Mouse (Mus musculus): ENCODE measurements around the gene Gng10. TPM values are rescaled to one million over a fixed set of nuclear protein-coding genes. Genes with fewer than 3 reads are reported as not detected.

The Gng10 gene
- polyA plus RNA-seq, 1 experiment from 2014 or later, result 47.5 TPM

DNA sequence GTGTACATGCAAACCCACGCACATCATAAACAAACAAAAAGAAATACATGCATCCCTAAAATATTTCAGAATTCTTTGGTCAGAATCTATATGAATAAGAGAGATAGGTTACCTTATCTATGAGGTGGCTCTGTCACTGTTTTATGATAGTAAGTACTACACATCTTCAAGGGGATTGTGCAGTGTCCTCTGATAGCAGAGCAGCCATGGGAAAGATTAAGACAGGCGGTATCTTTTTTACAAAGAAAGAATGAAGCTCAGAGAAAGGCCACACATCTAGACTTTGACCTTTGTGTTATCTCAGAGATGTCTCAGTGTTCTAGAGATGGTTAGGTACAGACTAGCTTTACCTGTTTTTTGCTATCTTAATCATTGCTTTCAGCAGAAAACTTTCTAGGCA is 18.0 kb upstream of the Gng10 start:
- Histone ChIP-seq H3K4me2 (ENCODE audit: low read length) (no peak overlapping the region), H3K27me3 (ENCODE audit: control insufficient read depth, insufficient read depth, low read length) (no peaks in the 10 kb centered on the region), H3K36me3 (ENCODE audit: control insufficient read depth, insufficient read depth, low read length) (peaks cover 38% of the 10 kb centered on the region), H3K4me3 (ENCODE audit: control insufficient read depth in 1 of 2, insufficient read depth in 1 of 2, low read depth in 1 of 2, low read length in 2 of 2) (no peak overlapping the region), H3K9ac (ENCODE audit: low read length) (no peak overlapping the region), H3K4me1 (ENCODE audit: control insufficient read depth in 2 of 2, insufficient read depth in 2 of 2, low read length in 2 of 2) (peaks cover 0 to 3% of the 10 kb centered on the region in 2 experiments; a peak in 1 of 4 replicates), H3K9me3 (ENCODE audit: control insufficient read depth, low read length) (no peaks in the 10 kb centered on the region), H3K27ac (replicated peaks in 1 of 2; ENCODE audit: control insufficient read depth in 1 of 2, insufficient read depth in 1 of 2, low read depth in 2 of 2, low read length in 2 of 2) (no peak overlapping the region)
- 76% methylated on average over 2 of the region's 2 CpGs for WGBS
- ATAC-seq (ENCODE audit: insufficient number of reproducible peaks, insufficient read depth, low FRiP score, low read depth), result no peak

DNA sequence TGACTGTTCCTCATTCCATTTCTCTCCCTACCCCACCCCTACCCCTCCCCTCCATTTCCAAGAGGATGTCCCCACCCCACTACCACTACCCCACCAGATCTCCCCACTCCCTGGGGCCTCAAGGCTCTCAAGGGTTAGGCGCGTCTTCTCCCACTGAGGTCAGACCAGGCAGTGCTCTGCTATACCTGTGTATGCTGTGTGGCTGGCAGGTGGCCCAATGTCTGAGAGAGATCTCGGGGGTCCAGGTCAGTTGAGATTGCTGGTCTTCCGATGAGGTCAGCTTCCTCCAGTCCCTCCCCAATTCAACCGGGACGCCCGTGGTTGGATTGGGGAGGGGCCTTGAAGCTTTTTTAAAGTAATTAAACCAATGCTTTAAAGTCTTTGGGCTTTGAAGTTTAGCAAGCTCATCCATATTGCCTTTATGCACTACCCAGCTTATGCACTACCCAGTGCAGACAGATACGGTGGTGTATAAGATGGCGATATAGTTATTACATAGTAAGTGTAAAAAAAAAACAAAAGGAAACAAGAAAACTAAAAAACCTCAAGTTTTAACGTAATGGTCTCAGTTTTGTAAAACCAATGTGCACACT is 467 bp upstream of the Gng10 start:
- ATAC-seq (ENCODE audit: insufficient number of reproducible peaks, insufficient read depth, low FRiP score, low read depth), result peak; percentile 47; the same call in 1 of the 2 replicates
- H3K27ac ChIP-seq (replicated peaks in 1 of 2; ENCODE audit: control insufficient read depth in 1 of 2, insufficient read depth in 1 of 2, low read depth in 2 of 2, low read length in 2 of 2), result no peak overlapping the region
- peak overlapping the region; percentile 72 for H3K4me2 ChIP-seq (ENCODE audit: low read length)
- peaks cover 3% of the 10 kb centered on the region; the same call in 1 of the 2 replicates for H3K9me3 ChIP-seq (ENCODE audit: control insufficient read depth, low read length)
- peaks cover 4 to 5% of the 10 kb centered on the region in 2 experiments; a peak in 1 of 4 replicates for H3K4me1 ChIP-seq (ENCODE audit: control insufficient read depth in 2 of 2, insufficient read depth in 2 of 2, low read length in 2 of 2)
- WGBS, result 77% methylated on average over 10 of the region's 10 CpGs
- H3K4me3 ChIP-seq (ENCODE audit: control insufficient read depth in 1 of 2, insufficient read depth in 1 of 2, low read depth in 1 of 2, low read length in 2 of 2), result peak overlapping the region; percentile 60 to 77
- no peaks in the 10 kb centered on the region for H3K27me3 ChIP-seq (ENCODE audit: control insufficient read depth, insufficient read depth, low read length)
- H3K9ac ChIP-seq (ENCODE audit: low read length), result peak overlapping the region; percentile 76
- 0 out of 2 replicates have a peak, but pooled peaks cover 5% of the 10 kb centered on the region for H3K36me3 ChIP-seq (ENCODE audit: control insufficient read depth, insufficient read depth, low read length)

DNA sequence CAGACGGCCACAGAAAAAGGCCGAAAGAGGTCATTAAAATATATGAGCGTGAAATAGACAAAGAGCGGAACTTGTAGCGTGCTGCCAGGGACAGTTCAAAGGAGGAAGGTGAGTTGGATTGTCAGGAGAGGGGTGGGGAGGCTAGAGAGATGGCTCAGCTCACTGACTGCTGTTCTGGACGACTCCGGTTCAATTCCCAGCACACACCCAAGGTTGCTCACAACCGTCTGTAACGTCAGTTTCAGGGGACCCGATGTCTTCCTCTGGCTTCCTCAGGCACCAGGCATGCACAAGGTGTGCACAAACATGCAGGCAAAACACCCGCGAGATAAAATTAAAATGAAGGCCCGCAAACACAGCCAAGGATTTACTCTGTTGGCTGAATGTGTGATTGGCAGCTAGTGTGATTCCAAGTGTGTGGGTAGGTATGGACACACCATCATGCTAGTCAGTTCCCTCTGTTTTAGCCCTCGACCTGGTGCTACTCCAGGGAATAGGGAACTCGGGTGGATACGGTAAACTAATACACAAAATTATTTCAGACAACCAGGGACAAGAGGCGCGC is 980 bp downstream of the Gng10 start:
- H3K27ac ChIP-seq (replicated peaks in 1 of 2; ENCODE audit: control insufficient read depth in 1 of 2, insufficient read depth in 1 of 2, low read depth in 2 of 2, low read length in 2 of 2), result no peak overlapping the region
- WGBS, result 67% methylated on average over 18 of the region's 18 CpGs
- peak overlapping the region; percentile 60 to 77 for H3K4me3 ChIP-seq (ENCODE audit: control insufficient read depth in 1 of 2, insufficient read depth in 1 of 2, low read depth in 1 of 2, low read length in 2 of 2)
- H3K4me1 ChIP-seq (ENCODE audit: control insufficient read depth in 2 of 2, insufficient read depth in 2 of 2, low read length in 2 of 2), result peaks cover 4 to 5% of the 10 kb centered on the region in 2 experiments; a peak in 1 of 4 replicates
- peak overlapping the region; percentile 72 for H3K4me2 ChIP-seq (ENCODE audit: low read length)
- H3K36me3 ChIP-seq (ENCODE audit: control insufficient read depth, insufficient read depth, low read length), result peaks cover 9% of the 10 kb centered on the region; the same call in 1 of the 2 replicates
- no peaks in the 10 kb centered on the region for H3K27me3 ChIP-seq (ENCODE audit: control insufficient read depth, insufficient read depth, low read length)
- ATAC-seq (ENCODE audit: insufficient number of reproducible peaks, insufficient read depth, low FRiP score, low read depth), result no peak
- H3K9ac ChIP-seq (ENCODE audit: low read length), result peak overlapping the region; percentile 76; the same call in 1 of the 2 replicates
- peaks cover 3% of the 10 kb centered on the region; the same call in 1 of the 2 replicates for H3K9me3 ChIP-seq (ENCODE audit: control insufficient read depth, low read length)

DNA sequence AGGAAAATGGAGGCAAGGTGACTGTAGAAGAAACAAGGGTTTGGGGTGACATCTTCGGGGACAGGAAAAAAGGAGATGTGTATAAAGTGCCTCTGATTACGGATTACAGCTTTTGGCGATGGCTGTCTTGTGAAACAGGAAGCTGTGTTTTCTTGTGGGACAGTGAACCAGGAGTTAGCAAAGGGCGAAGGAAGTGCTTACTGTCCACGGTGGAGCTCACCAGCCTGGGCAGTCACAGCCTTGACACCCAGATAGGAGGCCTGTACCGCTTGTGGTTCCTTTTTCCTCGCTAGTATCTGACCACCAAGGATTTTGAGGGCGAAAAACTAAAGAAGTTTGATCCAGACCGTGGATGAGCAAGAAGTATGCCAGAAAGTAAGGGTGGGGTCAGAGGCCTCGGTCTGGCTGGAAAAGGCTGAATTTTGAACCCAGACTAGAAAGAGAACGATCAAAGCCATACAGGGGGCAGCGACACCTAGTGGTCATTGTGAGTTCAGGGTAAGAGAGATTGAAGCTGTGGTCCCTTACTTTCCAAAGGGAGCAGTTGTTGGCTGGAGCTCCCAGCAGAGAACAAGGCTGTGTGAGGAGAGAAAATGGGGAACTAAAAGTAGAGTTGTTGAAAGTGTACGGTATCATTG is 1.7 kb downstream of the Gng10 start:
- H3K4me3 ChIP-seq (ENCODE audit: control insufficient read depth in 1 of 2, insufficient read depth in 1 of 2, low read depth in 1 of 2, low read length in 2 of 2), result no peak overlapping the region
- H3K27me3 ChIP-seq (ENCODE audit: control insufficient read depth, insufficient read depth, low read length), result no peaks in the 10 kb centered on the region
- no peak for ATAC-seq (ENCODE audit: insufficient number of reproducible peaks, insufficient read depth, low FRiP score, low read depth)
- peaks cover 4 to 5% of the 10 kb centered on the region in 2 experiments; a peak in 1 of 4 replicates for H3K4me1 ChIP-seq (ENCODE audit: control insufficient read depth in 2 of 2, insufficient read depth in 2 of 2, low read length in 2 of 2)
- peaks cover 9% of the 10 kb centered on the region; the same call in 1 of the 2 replicates for H3K36me3 ChIP-seq (ENCODE audit: control insufficient read depth, insufficient read depth, low read length)
- H3K9me3 ChIP-seq (ENCODE audit: control insufficient read depth, low read length), result peaks cover 3% of the 10 kb centered on the region; the same call in 1 of the 2 replicates
- peak overlapping the region; percentile 21; the same call in 1 of the 2 replicates for H3K4me2 ChIP-seq (ENCODE audit: low read length)
- 46% methylated on average over 13 of the region's 13 CpGs for WGBS
- H3K9ac ChIP-seq (ENCODE audit: low read length), result no peak overlapping the region
- no peak overlapping the region for H3K27ac ChIP-seq (replicated peaks in 1 of 2; ENCODE audit: control insufficient read depth in 1 of 2, insufficient read depth in 1 of 2, low read depth in 2 of 2, low read length in 2 of 2)

DNA sequence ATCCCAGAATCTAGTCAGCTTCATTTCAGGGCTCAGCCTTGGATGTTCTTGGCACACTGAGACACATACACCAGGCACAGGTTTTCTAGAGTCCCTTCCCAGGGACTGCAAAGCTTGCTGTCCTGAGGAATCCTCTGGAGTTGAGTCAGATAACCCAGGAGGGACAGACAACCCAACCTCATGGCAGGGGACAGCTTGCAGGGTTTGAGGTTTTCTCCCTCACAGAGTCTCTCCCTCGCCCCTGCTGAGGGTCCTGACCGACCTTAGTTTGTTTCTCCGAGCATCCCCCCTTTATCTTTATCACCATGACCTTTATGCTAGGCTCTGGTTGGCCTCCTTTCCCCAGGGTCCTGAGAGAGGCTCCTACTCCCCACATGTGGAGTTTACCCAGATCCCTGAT is 2.6 kb downstream of the Gng10 start:
- H3K4me3 ChIP-seq (ENCODE audit: control insufficient read depth in 1 of 2, insufficient read depth in 1 of 2, low read depth in 1 of 2, low read length in 2 of 2), result no peak overlapping the region
- ATAC-seq (ENCODE audit: insufficient number of reproducible peaks, insufficient read depth, low FRiP score, low read depth), result no peak
- WGBS, result 61% methylated on average over 3 of the region's 3 CpGs
- peaks cover 4 to 5% of the 10 kb centered on the region in 2 experiments; a peak in 1 of 4 replicates for H3K4me1 ChIP-seq (ENCODE audit: control insufficient read depth in 2 of 2, insufficient read depth in 2 of 2, low read length in 2 of 2)
- no peak overlapping the region for H3K9ac ChIP-seq (ENCODE audit: low read length)
- no peak overlapping the region for H3K4me2 ChIP-seq (ENCODE audit: low read length)
- no peak overlapping the region for H3K27ac ChIP-seq (replicated peaks in 1 of 2; ENCODE audit: control insufficient read depth in 1 of 2, insufficient read depth in 1 of 2, low read depth in 2 of 2, low read length in 2 of 2)
- H3K9me3 ChIP-seq (ENCODE audit: control insufficient read depth, low read length), result peaks cover 3% of the 10 kb centered on the region; the same call in 1 of the 2 replicates
- H3K36me3 ChIP-seq (ENCODE audit: control insufficient read depth, insufficient read depth, low read length), result peaks cover 14% of the 10 kb centered on the region; the same call in 1 of the 2 replicates
- no peaks in the 10 kb centered on the region for H3K27me3 ChIP-seq (ENCODE audit: control insufficient read depth, insufficient read depth, low read length)

DNA sequence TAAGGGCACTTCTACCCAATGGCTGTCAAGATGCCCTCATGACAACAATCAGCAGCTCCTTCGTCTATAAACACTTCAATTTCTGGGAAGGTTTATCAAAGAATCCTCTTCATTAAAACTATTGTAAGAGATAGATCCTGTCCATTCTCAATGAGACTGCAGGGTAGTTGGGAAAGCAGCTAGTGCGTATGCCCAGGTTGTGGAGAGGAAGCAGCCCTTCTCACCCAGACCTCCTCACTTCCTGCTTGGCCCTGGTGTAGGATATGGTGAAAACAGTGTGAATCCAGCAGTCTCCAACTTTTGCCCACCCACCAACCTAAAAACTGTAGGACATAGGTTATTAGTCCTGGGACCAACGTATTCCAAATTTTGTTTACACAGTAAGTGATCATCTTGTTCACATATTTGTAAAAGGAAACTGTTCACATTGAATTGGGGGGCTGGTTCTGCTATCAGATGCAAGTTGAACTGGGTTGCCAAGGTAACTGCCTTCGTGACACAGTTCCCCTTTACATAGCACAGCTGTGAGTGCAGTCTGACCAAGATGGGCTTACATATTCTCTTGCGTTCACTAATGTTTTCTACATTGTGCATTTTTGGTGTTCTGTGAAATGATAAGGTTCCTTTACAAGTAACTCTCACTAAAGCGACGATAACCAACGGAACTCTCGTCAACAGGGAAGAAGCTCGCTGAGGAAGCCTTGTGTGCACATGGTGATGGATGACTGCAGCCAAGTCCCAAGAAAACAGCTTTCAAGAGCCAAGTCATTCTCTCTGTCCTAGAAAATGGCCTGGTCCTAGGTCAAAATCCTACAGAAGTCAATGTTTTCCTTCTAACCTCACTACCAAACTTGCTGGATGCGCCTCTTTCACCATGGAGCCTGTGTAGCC is 5.8 kb downstream of the Gng10 start:
- no peak for ATAC-seq (ENCODE audit: insufficient number of reproducible peaks, insufficient read depth, low FRiP score, low read depth)
- H3K9ac ChIP-seq (ENCODE audit: low read length), result no peak overlapping the region
- H3K4me1 ChIP-seq (ENCODE audit: control insufficient read depth in 2 of 2, insufficient read depth in 2 of 2, low read length in 2 of 2), result peaks cover 4 to 5% of the 10 kb centered on the region in 2 experiments; a peak in 1 of 4 replicates
- H3K4me2 ChIP-seq (ENCODE audit: low read length), result no peak overlapping the region
- 80% methylated on average over 11 of the region's 11 CpGs for WGBS
- no peak overlapping the region for H3K27ac ChIP-seq (replicated peaks in 1 of 2; ENCODE audit: control insufficient read depth in 1 of 2, insufficient read depth in 1 of 2, low read depth in 2 of 2, low read length in 2 of 2)
- no peak overlapping the region for H3K4me3 ChIP-seq (ENCODE audit: control insufficient read depth in 1 of 2, insufficient read depth in 1 of 2, low read depth in 1 of 2, low read length in 2 of 2)
- H3K36me3 ChIP-seq (ENCODE audit: control insufficient read depth, insufficient read depth, low read length), result peaks cover 14% of the 10 kb centered on the region; the same call in 1 of the 2 replicates
- no peaks in the 10 kb centered on the region for H3K9me3 ChIP-seq (ENCODE audit: control insufficient read depth, low read length)
- H3K27me3 ChIP-seq (ENCODE audit: control insufficient read depth, insufficient read depth, low read length), result no peaks in the 10 kb centered on the region

DNA sequence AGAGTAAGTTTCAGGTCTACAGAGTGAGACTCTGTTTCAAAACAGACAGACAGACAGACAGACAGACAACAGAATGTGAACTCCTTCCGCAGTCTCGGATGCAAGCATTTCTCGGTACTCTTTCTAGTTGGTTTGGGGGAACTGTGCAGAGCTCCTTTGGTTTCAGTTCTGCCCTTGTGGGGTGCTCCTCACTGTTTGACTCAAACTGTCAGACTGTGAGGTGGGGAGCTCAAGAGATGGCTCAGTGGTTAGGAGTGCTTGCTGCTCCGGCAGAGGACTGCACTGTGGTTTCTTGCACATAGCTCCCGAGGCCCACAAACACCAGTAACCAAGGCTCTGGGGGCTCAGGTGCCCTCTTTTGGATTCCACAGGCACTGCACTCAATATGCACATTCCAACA is 8.2 kb downstream of the Gng10 start:
- H3K4me2 ChIP-seq (ENCODE audit: low read length), result no peak overlapping the region
- WGBS, result 97% methylated on average over 5 of the region's 5 CpGs
- no peaks in the 10 kb centered on the region for H3K9me3 ChIP-seq (ENCODE audit: control insufficient read depth, low read length)
- H3K9ac ChIP-seq (ENCODE audit: low read length), result no peak overlapping the region
- H3K27me3 ChIP-seq (ENCODE audit: control insufficient read depth, insufficient read depth, low read length), result no peaks in the 10 kb centered on the region
- no peak overlapping the region for H3K27ac ChIP-seq (replicated peaks in 1 of 2; ENCODE audit: control insufficient read depth in 1 of 2, insufficient read depth in 1 of 2, low read depth in 2 of 2, low read length in 2 of 2)
- H3K36me3 ChIP-seq (ENCODE audit: control insufficient read depth, insufficient read depth, low read length), result peaks cover 14% of the 10 kb centered on the region; the same call in 1 of the 2 replicates
- H3K4me1 ChIP-seq (ENCODE audit: control insufficient read depth in 2 of 2, insufficient read depth in 2 of 2, low read length in 2 of 2), result no peaks in the 10 kb centered on the region
- H3K4me3 ChIP-seq (ENCODE audit: control insufficient read depth in 1 of 2, insufficient read depth in 1 of 2, low read depth in 1 of 2, low read length in 2 of 2), result no peak overlapping the region
- no peak for ATAC-seq (ENCODE audit: insufficient number of reproducible peaks, insufficient read depth, low FRiP score, low read depth)
